Mouse (Mus musculus) cerebellum, adult (tissue): ENCODE data around the gene Krtap4-8.
"Not testable (repeated sequence)": the region's sequence is repeated elsewhere in the genome, so short reads cannot be mapped to it uniquely, and the experiment has no call there.

Source experiments
- ATAC-seq: cut with Nextera tagmentation; 2 replicates; pipeline ENCODE4 v1.9.2; 2017; ENCODE audit warnings: mild to moderate bottlenecking, moderate library complexity, mixed read lengths; ENCODE audit not compliant: insufficient number of reproducible peaks, low FRiP score, low TSS enrichment

Krtap4-8 gene

GRCm38 (mm10) chr11:99780604-99781003, at the start of gene Krtap4-8:
Krtap4-8 (minus strand) TSS chr11:99780704.
- ATAC-seq: no peak

- not testable (repeated sequence) for ATAC-seq
These were observed 35.1 kb upstream of the Krtap4-8 start, which contains the start of gene Gm11564 for GRCm38 (mm10) chr11:99815566-99815965. Gm11564 (minus strand) TSS chr11:99815666.

GRCm38 (mm10) chr11:99809792-99810191, 29.3 kb upstream of the Krtap4-8 start, which contains the start of gene Krtap4-13:
Krtap4-13 (minus strand) TSS chr11:99809892.
- ATAC-seq: not testable (repeated sequence)

GRCm38 (mm10) chr11:99804346-99804745, 23.8 kb upstream of the Krtap4-8 start, which contains the start of gene Gm11554:
Gm11554 (minus strand) TSS chr11:99804446.
- ATAC-seq: not testable (repeated sequence)

GRCm38 (mm10) chr11:99798832-99799231, 18.3 kb upstream of the Krtap4-8 start, which contains the start of gene Gm11569:
Gm11569 (minus strand) TSS chr11:99798932.
- not testable (repeated sequence) for ATAC-seq

GRCm38 (mm10) chr11:99793367-99793766, 12.9 kb upstream of the Krtap4-8 start, which contains the start of gene Gm11596:
Gm11596 (minus strand) TSS chr11:99793467.
- no peak for ATAC-seq

- ATAC-seq: not testable (repeated sequence)
These were observed 4.4 kb upstream of the Krtap4-8 start, which contains the start of gene Krtap4-9 for GRCm38 (mm10) chr11:99784900-99785299. Krtap4-9 (plus strand) TSS chr11:99785200.

- ATAC-seq: no peak
These were observed 2.1 kb downstream of the Krtap4-8 start for GRCm38 (mm10) chr11:99778401-99778800.

- ATAC-seq: not testable (repeated sequence)
These were observed 7.7 kb downstream of the Krtap4-8 start, which contains the start of gene Gm11595 for GRCm38 (mm10) chr11:99772813-99773212. Gm11595 (minus strand) TSS chr11:99772913.

- no peak for ATAC-seq
These were observed 12.1 kb downstream of the Krtap4-8 start for GRCm38 (mm10) chr11:99768410-99768809.

GRCm38 (mm10) chr11:99758877-99759276, 21.6 kb downstream of the Krtap4-8 start:
- no peak for ATAC-seq

- no peak for ATAC-seq
These were observed 36.5 kb downstream of the Krtap4-8 start for GRCm38 (mm10) chr11:99743985-99744384.

- no peak for ATAC-seq
These were observed 46.3 kb downstream of the Krtap4-8 start, which contains the start of gene Gm14180 for GRCm38 (mm10) chr11:99734190-99734589. Gm14180 (minus strand) TSS chr11:99734290.
